Mouse (Mus musculus): ENCODE data around the gene S1pr1.

DNA sequence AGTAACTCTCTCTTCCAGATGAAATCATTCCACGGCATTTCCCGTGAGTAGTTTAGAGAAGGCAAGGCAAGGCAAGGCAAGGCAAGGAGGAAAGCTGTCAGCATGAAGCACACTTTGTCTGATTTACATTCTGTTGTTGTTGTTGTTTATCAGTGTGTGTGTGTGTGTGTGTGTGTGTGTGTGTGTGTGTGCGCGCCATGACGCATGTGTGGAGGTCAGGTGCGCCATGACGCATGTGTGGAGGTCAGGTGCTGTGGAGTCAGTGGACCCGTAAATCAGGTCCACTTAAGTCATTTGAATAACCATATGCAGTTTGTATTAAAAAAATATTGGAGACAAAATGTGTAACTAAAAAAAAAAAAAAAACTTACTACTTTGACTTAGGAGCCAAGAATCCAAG is 11.2 kb downstream of the S1pr1 start:
- TF ChIP-seq GATA1 (IDR thresholded peaks at IDR 0.05; ENCODE audit: borderline replicate concordance, low read length) (no peak), FLI1 (IDR thresholded peaks at IDR 0.05; ENCODE audit: low read length) (no peak)
